Mouse (Mus musculus) heart, embryonic 14.5 days (tissue): ENCODE data around the gene Dcps. TPM values are rescaled to one million over a fixed set of nuclear protein-coding genes. Genes with fewer than 3 reads are reported as not detected.

Experiments used
- ATAC-seq: fragments of 200-750 bp; cut with Nextera tagmentation; 2 replicates; pipeline ENCODE4 v1.8.0; 2017; ENCODE audit warnings: low read depth, moderate TSS enrichment; ENCODE audit not compliant: insufficient number of reproducible peaks, insufficient read depth, low FRiP score
- H3K27ac ChIP-seq, 2 experiments: fragments of 200-500 bp in 1 of 2; fragments of 300-500 bp in 1 of 2; sonication (generic) in 1 of 2; replicated peaks in 1 of 2; 2 replicates each; pipeline ENCODE4 v1.5.1; 2012 to 2014; ENCODE audit warnings: low read depth in 2 of 2, low read length in 2 of 2, control low read depth in 1 of 2, mild to moderate bottlenecking in 1 of 2, mixed read lengths in 1 of 2; ENCODE audit not compliant: control insufficient read depth in 1 of 2, insufficient read depth in 1 of 2
- H3K27me3 ChIP-seq: fragments of 300-500 bp; sonication (generic); 2 replicates; pipeline ENCODE4 v1.6.1; 2014; ENCODE audit warnings: mild to moderate bottlenecking, low read length, control low read depth; ENCODE audit not compliant: control insufficient read depth, insufficient read depth
- H3K36me3 ChIP-seq: fragments of 300-500 bp; sonication (generic); 2 replicates; pipeline ENCODE4 v1.6.1; 2014; ENCODE audit warnings: mild to moderate bottlenecking, control low read depth, low read length, mixed read lengths; ENCODE audit not compliant: control insufficient read depth, insufficient read depth
- H3K4me1 ChIP-seq, 2 experiments: fragments of 200-500 bp in 1 of 2; fragments of 300-500 bp in 1 of 2; sonication (generic) in 1 of 2; 2 replicates each; pipeline ENCODE4 v1.6.1; 2012 to 2014; ENCODE audit warnings: low read length in 2 of 2, control low read depth in 1 of 2, mixed read lengths in 1 of 2; ENCODE audit not compliant: control insufficient read depth in 2 of 2, insufficient read depth in 2 of 2
- H3K4me2 ChIP-seq: fragments of 300-500 bp; sonication (generic); 2 replicates; pipeline ENCODE4 v1.6.1; 2014; ENCODE audit warnings: mild to moderate bottlenecking, low read length
- H3K4me3 ChIP-seq, 2 experiments: fragments of 200-500 bp in 1 of 2; fragments of 300-500 bp in 1 of 2; sonication (generic) in 1 of 2; 2 replicates each; pipeline ENCODE4 v1.5.1; 2012 to 2014; ENCODE audit warnings: low read length in 2 of 2, mild to moderate bottlenecking in 2 of 2, control low read depth in 1 of 2, low read depth in 1 of 2, moderate library complexity in 1 of 2; ENCODE audit not compliant: control insufficient read depth in 1 of 2, insufficient read depth in 1 of 2
- H3K9ac ChIP-seq: fragments of 300-500 bp; sonication (generic); 2 replicates; pipeline ENCODE4 v1.6.1; 2014; ENCODE audit warnings: mild to moderate bottlenecking, low read length
- H3K9me3 ChIP-seq: fragments of 300-500 bp; sonication (generic); 2 replicates; pipeline ENCODE4 v1.6.1; 2016; ENCODE audit warnings: low read length, control low read depth; ENCODE audit not compliant: control insufficient read depth
- WGBS: fragments of 180-500 bp; shearing (Covaris S2); extraction: QIAGEN DNeasy Blood & Tissue Kit; methylation state at CpG from one replicate; pipeline ENCODE4 v1.1.7; 2014; 5-methylcytosine and 5-hydroxymethylcytosine counted together
- polyA plus RNA-seq: library from polyadenylated mRNA; unstranded; fragments of >200 nt; fragmentation: Nextera tagmentation; extraction: Ambion mirVana; gene quantifications from 2 replicates; pipeline ENCODE4 v1.2.1, GENCODE M21; 2014

The Dcps gene
- polyA plus RNA-seq, 1 experiment from 2014 or later: 62.7 TPM

- no peak overlapping the region for H3K27ac ChIP-seq
- 76% methylated on average over 3 of the region's 3 CpGs for WGBS
Observed at GRCm38 (mm10) chr9:35128564-35128963, 47.3 kb downstream of the Dcps start.

DNA sequence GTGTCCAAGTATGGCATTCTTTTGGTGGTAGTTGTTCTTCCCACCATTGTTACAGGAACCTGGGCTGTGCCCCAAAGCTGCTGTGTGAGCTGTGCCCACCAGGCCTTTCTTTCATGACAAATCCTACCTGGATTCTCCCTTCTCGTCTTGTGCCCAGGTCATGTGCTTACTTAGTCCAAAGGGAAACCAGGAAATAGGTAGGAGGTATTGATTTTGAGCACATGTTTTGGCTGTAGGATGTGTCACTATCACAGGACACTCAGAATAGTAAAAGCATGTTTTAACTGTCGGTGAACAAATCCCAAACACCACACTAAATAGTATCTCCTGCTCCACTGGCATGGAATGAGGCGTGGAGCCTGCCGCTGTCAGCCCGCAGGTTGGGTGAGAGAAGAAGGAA lies 48.3 kb downstream of the Dcps start:
- 87% methylated on average over 5 of the region's 5 CpGs for WGBS
- Histone ChIP-seq H3K36me3 (peaks cover 32% of the 10 kb centered on the region), H3K27ac (peak overlapping the region in 1 of 2 experiments; percentile 23; a peak in 1 of 4 replicates), H3K4me2 (no peak overlapping the region), H3K9ac (no peak overlapping the region), H3K4me3 (no peak overlapping the region), H3K4me1 (peaks cover 13 to 27% of the 10 kb centered on the region in 2 experiments; a peak in 3 of 4 replicates), H3K9me3 (no peaks in the 10 kb centered on the region), H3K27me3 (no peaks in the 10 kb centered on the region)
- no peak for ATAC-seq

More at GRCm38 (mm10) chr9:35128564-35128963, 47.3 kb downstream of the Dcps start:
- H3K27me3 ChIP-seq: no peaks in the 10 kb centered on the region
- no peak overlapping the region for H3K9ac ChIP-seq
- no peak overlapping the region for H3K4me2 ChIP-seq
- no peaks in the 10 kb centered on the region for H3K9me3 ChIP-seq
- H3K36me3 ChIP-seq: peaks cover 30% of the 10 kb centered on the region
- no peak for ATAC-seq
- no peak overlapping the region for H3K4me3 ChIP-seq
- H3K4me1 ChIP-seq: peaks cover 11 to 21% of the 10 kb centered on the region in 2 experiments; a peak in 3 of 4 replicates

- Histone ChIP-seq H3K9ac (no peak overlapping the region), H3K36me3 (peaks cover 32% of the 10 kb centered on the region), H3K27ac (peak overlapping the region; percentile 23 to 49; a peak in 2 of 4 replicates), H3K4me1 (peaks cover 13 to 28% of the 10 kb centered on the region in 2 experiments; a peak in 3 of 4 replicates), H3K4me2 (no peak overlapping the region), H3K4me3 (no peak overlapping the region), H3K9me3 (no peaks in the 10 kb centered on the region), H3K27me3 (no peaks in the 10 kb centered on the region)
- WGBS: 63% methylated on average over 6 of the region's 6 CpGs
- no peak for ATAC-seq
Observed at GRCm38 (mm10) chr9:35127147-35127546, 48.7 kb downstream of the Dcps start.

DNA sequence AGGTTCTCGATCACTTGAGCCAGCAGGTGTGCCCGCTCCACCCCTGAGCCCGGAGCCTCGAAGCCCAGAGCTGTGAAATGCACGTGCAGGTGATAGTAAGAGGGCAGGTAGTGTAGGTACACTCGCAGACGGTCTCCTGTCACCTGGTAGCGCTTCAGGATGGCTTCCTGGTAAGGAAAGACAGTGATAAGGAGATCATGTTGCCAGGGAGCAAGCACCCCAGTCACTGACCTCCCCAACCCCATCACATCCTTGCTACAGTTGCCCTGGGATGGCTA lies 51.2 kb downstream of the Dcps start:
- Histone ChIP-seq H3K9ac (no peak overlapping the region), H3K27me3 (no peaks in the 10 kb centered on the region), H3K4me2 (no peak overlapping the region), H3K4me1 (peaks cover 9 to 28% of the 10 kb centered on the region in 2 experiments), H3K9me3 (no peaks in the 10 kb centered on the region), H3K36me3 (peaks cover 35% of the 10 kb centered on the region), H3K4me3 (no peak overlapping the region), H3K27ac (no peak overlapping the region)
- no peak for ATAC-seq
- WGBS: 88% methylated on average over 8 of the region's 8 CpGs

- no peaks in the 10 kb centered on the region for H3K27me3 ChIP-seq
- 56% methylated on average over 11 of the region's 11 CpGs for WGBS
- ATAC-seq: no peak
- no peak overlapping the region for H3K4me3 ChIP-seq
- H3K36me3 ChIP-seq: peaks cover 35% of the 10 kb centered on the region
- no peak overlapping the region for H3K4me2 ChIP-seq
- peak overlapping the region; percentile 2 to 37; a peak in 2 of 4 replicates for H3K27ac ChIP-seq
- H3K4me1 ChIP-seq: peaks cover 6 to 26% of the 10 kb centered on the region in 2 experiments
- no peak overlapping the region for H3K9ac ChIP-seq
- H3K9me3 ChIP-seq: no peaks in the 10 kb centered on the region
Observed at GRCm38 (mm10) chr9:35123804-35124677, 51.8 kb downstream of the Dcps start.

DNA sequence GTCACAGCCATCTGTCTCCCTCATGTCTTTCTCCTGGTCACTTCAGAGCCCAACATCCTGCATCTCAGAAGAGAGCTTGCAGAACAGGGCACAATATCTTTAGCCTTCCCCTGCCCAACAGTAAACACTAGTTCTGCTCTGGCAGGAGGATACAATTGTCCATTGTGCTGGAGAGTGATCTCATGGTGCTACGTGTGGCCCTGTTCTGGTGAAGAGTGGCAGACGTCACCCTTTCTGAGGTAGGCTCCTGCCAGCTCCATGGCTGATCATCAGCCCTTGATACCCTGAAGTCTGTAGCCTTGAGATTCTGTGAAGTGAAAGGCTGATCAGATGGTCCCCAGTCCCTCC lies 52.4 kb downstream of the Dcps start:
- no peak for ATAC-seq
- no peaks in the 10 kb centered on the region for H3K9me3 ChIP-seq

DNA sequence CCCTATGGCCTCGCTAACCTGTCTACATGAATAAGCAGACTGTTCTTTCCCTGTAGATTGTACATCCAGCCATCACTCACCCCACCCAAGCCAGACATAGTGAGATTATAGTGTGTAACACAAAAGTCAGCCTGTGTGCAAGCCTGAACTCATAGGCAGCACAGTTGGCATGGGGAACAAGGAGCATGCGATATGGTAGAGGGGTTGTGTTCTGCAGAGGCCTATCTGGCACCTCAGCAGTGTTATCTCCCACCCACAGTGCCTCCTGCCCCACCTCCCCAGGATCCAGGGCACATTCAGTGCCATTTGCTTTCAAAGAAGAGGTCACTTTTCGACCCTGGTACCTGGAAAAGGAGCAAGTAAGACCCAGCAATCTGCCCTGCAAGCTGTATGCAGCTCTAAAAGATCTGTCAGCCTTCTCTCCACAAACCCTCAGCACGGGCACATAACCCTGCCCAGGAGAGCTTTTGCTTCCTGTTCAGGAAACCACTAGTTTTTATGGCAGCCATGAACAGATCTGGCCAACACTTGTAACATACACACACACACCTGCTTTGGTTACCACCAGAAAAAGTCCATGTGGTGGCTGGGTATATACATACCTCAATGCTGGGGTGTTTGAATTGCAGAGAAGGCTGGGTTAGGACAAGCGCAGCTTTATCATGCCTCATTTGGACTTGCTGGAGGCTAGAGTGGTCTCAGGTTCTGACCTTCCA lies 53.2 kb downstream of the Dcps start:
- Histone ChIP-seq H3K9ac (no peak overlapping the region), H3K27me3 (no peaks in the 10 kb centered on the region), H3K4me1 (peaks cover 4 to 19% of the 10 kb centered on the region in 2 experiments), H3K4me2 (no peak overlapping the region), H3K4me3 (no peak overlapping the region), H3K27ac (peak overlapping the region; percentile 18 to 37; a peak in 2 of 4 replicates), H3K9me3 (no peaks in the 10 kb centered on the region), H3K36me3 (peaks cover 35% of the 10 kb centered on the region)
- WGBS: 60% methylated on average over 5 of the region's 5 CpGs
- no peak for ATAC-seq

More for the DNA sequence above, 52.4 kb downstream of the Dcps start:
- Histone ChIP-seq H3K27me3 (no peaks in the 10 kb centered on the region), H3K36me3 (peaks cover 35% of the 10 kb centered on the region), H3K4me3 (no peak overlapping the region), H3K4me1 (peaks cover 2 to 20% of the 10 kb centered on the region in 2 experiments; a peak in 3 of 4 replicates), H3K27ac (peak overlapping the region; percentile 18 to 37; a peak in 1 of 4 replicates), H3K9ac (no peak overlapping the region), H3K4me2 (no peak overlapping the region)
- WGBS: 64% methylated on average over 2 of the region's 2 CpGs
